Mouse (Mus musculus) limb, embryonic 13.5 days (tissue): ENCODE measurements around the gene Sbf1. TPM values are rescaled to one million over a fixed set of nuclear protein-coding genes. Genes with fewer than 3 reads are reported as not detected.

Experiments used
- ATAC-seq: fragments of 200-750 bp; cut with Nextera tagmentation; 2 replicates; pipeline ENCODE4 v1.8.0; 2017; ENCODE audit warnings: low read depth, moderate number of reproducible peaks, moderate TSS enrichment; ENCODE audit not compliant: low FRiP score
- H3K27ac ChIP-seq: fragments of 300-500 bp; sonication (generic); 2 replicates; pipeline ENCODE4 v1.5.1; 2015; ENCODE audit warnings: inconsistent platforms, mild to moderate bottlenecking, moderate library complexity
- H3K27me3 ChIP-seq: fragments of 300-500 bp; sonication (generic); 2 replicates; pipeline ENCODE4 v1.6.1; 2015; ENCODE audit warnings: mild to moderate bottlenecking, inconsistent platforms
- H3K36me3 ChIP-seq: fragments of 300-500 bp; sonication (generic); 2 replicates; pipeline ENCODE4 v1.6.1; 2015; ENCODE audit warnings: inconsistent platforms, mild to moderate bottlenecking, moderate library complexity
- H3K4me1 ChIP-seq: fragments of 300-500 bp; sonication (generic); 2 replicates; pipeline ENCODE4 v1.6.1; 2015; ENCODE audit warnings: inconsistent platforms
- H3K4me2 ChIP-seq: fragments of 300-500 bp; sonication (generic); replicated peaks from 2 replicates; pipeline ENCODE4 v1.6.1; 2015; ENCODE audit warnings: inconsistent platforms, mild to moderate bottlenecking, moderate library complexity
- H3K4me3 ChIP-seq: fragments of 300-500 bp; sonication (generic); 2 replicates; pipeline ENCODE4 v1.5.1; 2015; ENCODE audit warnings: moderate library complexity, mild to moderate bottlenecking, inconsistent platforms
- H3K9ac ChIP-seq: fragments of 300-500 bp; sonication (generic); 2 replicates; pipeline ENCODE4 v1.6.1; 2015; ENCODE audit warnings: mild to moderate bottlenecking, inconsistent platforms
- H3K9me3 ChIP-seq: fragments of 300-500 bp; sonication (generic); 2 replicates; pipeline ENCODE4 v1.6.1; 2016; ENCODE audit warnings: inconsistent platforms
- WGBS: fragments of 180-500 bp; shearing (Covaris S2); methylation state at CpG from one replicate; pipeline ENCODE4 v1.1.7; 2015; 5-methylcytosine and 5-hydroxymethylcytosine counted together
- polyA plus RNA-seq: library from polyadenylated mRNA; unstranded; fragments of >200 nt; fragmentation: Nextera tagmentation; extraction: Ambion mirVana; gene quantifications from 2 replicates; pipeline ENCODE4 v1.2.1, GENCODE M21; 2015

Gene Sbf1
- polyA plus RNA-seq, 1 experiment from 2014 or later = 62.8 TPM

DNA sequence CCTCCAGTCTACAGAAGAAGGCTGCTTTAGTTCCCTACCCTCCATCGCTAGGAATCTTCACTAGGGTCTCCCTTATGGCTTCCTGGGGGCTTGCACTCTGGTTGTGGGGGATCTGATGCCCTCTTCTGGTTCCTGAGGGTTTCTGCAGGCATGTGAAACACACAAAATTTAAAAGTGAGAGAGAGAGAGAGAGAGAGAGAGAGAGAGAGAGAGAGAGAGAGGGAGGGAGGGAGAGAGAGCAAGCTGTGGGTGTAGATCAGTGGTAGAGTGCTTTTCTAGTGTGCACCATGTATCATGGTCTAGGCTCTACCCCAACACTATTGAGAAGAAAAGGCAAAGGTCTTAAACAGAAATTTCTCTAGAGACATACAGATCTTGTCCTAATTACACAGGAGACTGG, 26.6 kb upstream of the Sbf1 start:
- 41% methylated on average over 1 of the region's 1 CpGs for WGBS

DNA sequence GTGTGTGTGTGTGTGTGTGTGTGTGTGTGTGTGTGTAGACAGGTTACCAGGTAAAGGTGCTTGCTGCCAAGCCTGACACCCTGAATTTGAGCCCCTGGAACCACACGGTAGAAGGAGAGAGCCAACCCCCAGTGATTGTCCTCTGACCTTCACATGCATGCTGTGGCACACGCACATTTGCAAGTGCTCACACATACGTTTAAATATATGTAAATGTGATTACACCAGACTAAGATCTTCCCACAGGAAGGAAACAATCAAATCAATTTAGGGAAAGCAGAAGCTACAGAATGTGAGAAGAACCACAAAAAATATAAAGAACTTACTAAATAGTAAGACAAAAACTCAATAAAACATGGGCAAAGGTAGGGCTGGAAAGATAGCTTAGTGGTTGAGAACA, 25.0 kb upstream of the Sbf1 start:
- 84% methylated on average over 3 of the region's 3 CpGs for WGBS
- Histone ChIP-seq H3K4me2 (no peak overlapping the region), H3K27ac (no peak overlapping the region), H3K9ac (no peak overlapping the region), H3K36me3 (no peaks in the 10 kb centered on the region), H3K4me3 (no peak overlapping the region), H3K27me3 (no peaks in the 10 kb centered on the region), H3K9me3 (no peaks in the 10 kb centered on the region), H3K4me1 (no peaks in the 10 kb centered on the region)
- ATAC-seq = no peak

More for the DNA sequence above, 26.6 kb upstream of the Sbf1 start:
- Histone ChIP-seq H3K9me3 (no peaks in the 10 kb centered on the region), H3K9ac (no peak overlapping the region), H3K4me3 (no peak overlapping the region), H3K36me3 (no peaks in the 10 kb centered on the region), H3K27ac (no peak overlapping the region), H3K27me3 (no peaks in the 10 kb centered on the region), H3K4me2 (no peak overlapping the region), H3K4me1 (no peaks in the 10 kb centered on the region)
- ATAC-seq = no peak

DNA sequence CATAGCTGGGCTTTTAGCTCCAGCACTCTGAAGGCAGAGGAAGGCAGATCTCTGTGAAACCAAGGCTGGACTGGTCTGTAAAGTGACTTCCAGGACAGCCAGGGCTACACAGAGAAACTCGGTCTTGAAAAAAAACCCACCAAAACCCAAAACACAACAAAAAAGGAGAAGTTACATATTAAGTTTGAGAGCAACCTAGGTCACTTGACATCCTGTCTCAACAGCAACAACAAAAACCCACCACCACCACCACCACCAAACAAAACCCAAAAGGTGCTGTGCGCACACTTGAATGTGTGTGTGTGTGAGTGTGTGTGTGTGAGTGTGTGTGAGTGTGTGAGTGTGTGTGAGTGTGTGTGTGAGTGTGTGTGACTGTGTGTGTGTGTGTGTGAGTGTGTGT, 24.6 kb upstream of the Sbf1 start:
- no peaks in the 10 kb centered on the region for H3K9me3 ChIP-seq
- WGBS = 86% methylated on average over 2 of the region's 2 CpGs
- ATAC-seq = no peak
- no peak overlapping the region for H3K9ac ChIP-seq
- no peak overlapping the region for H3K4me2 ChIP-seq
- H3K36me3 ChIP-seq = no peaks in the 10 kb centered on the region
- H3K27me3 ChIP-seq = no peaks in the 10 kb centered on the region
- H3K27ac ChIP-seq = no peak overlapping the region
- H3K4me1 ChIP-seq = no peaks in the 10 kb centered on the region
- H3K4me3 ChIP-seq = no peak overlapping the region

DNA sequence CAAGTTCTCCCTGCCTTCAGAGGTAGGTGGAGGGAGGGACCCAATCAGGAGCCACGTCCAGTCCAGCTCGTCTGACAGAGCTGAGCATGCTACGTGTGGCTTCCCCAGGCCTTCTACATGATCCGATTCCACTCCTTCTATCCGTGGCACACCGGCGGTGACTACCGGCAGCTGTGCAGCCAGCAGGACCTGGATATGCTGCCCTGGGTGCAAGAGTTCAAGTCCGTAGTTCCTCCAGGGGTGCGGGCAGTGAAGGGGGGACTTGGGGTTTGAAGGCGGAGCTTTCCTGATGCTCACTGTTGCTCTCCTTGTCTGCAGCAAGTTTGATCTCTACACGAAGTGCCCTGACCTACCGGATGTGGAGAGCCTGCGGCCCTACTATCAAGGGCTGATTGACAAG, 21.3 kb upstream of the Sbf1 start:
- Histone ChIP-seq H3K4me1 (no peaks in the 10 kb centered on the region), H3K4me3 (no peak overlapping the region), H3K36me3 (no peaks in the 10 kb centered on the region), H3K4me2 (no peak overlapping the region), H3K9ac (no peak overlapping the region), H3K9me3 (no peaks in the 10 kb centered on the region), H3K27ac (no peak overlapping the region), H3K27me3 (no peaks in the 10 kb centered on the region)
- no peak for ATAC-seq
- 87% methylated on average over 14 of the region's 14 CpGs for WGBS

DNA sequence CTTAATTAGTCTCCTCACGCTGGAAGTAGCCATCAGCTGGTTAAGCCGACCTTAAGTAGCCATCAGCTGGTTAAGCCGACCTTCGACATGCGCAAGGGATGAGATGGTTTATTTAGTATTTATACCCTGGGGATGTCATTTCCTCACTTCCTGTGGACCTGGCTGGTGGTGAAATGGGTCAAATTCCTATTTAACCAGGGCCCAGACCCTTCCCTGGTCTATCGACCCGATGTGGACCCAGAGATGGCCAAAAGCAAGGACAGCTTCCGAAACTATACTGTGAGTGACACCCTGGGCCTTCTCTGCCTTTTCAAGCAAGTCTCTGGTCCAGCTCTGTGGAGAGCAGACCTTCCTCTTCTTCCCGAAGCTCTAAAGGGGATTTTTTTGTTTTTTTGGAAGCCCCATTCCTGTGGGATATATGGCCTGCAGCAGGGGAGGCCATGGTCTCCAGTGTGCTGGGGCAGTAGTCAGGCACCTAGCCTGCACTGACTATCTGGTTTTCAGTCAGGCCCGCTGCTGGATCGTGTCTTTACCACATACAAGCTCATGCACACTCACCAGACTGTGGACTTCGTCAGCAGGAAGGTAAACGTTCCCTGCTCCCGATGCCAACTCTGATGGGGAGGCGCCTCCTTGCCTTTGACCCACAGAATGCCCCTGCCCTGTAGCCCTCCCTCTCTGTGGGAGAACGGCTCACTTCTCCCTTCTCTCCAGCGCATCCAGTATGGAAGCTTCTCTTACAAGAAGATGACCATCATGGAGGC, 19.8 kb upstream of the Sbf1 start:
- H3K4me2 ChIP-seq = no peak overlapping the region
- no peak overlapping the region for H3K4me3 ChIP-seq
- H3K36me3 ChIP-seq = no peaks in the 10 kb centered on the region
- H3K27ac ChIP-seq = no peak overlapping the region
- no peak for ATAC-seq
- H3K9me3 ChIP-seq = no peaks in the 10 kb centered on the region
- no peaks in the 10 kb centered on the region for H3K27me3 ChIP-seq
- 84% methylated on average over 17 of the region's 17 CpGs for WGBS
- no peak overlapping the region for H3K9ac ChIP-seq
- H3K4me1 ChIP-seq = no peaks in the 10 kb centered on the region

DNA sequence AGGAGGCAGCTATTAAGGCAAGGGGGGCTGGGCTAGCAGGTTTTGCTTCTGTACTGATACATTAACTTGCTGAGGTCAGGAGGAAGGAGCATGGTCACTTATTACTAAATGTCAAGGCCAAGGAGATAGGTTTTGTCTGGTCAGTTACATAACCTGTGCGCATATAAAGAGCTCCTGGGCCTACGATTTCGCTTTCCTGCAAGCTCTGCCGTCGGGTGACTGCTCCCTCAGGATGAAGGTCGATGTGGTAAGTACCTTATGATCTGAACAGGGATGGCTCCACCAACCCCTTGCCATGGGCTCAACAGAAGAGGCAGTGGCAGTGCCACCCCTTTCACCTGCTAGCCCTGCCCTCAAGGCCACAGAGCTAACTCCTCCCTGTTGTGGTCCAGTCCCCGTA, 19.2 kb upstream of the Sbf1 start, which contains the start of gene Miox:
Gene Miox, plus strand, starts transcription at position 128 of the 400 bp plus-strand sequence.
- Histone ChIP-seq H3K27me3 (no peaks in the 10 kb centered on the region), H3K4me1 (no peaks in the 10 kb centered on the region), H3K9me3 (no peaks in the 10 kb centered on the region), H3K36me3 (no peaks in the 10 kb centered on the region), H3K27ac (no peak within 1 kb of the TSS), H3K4me3 (no peak within 1 kb of the TSS), H3K4me2 (no peak within 1 kb of the TSS), H3K9ac (0 out of 2 replicates have a peak within 1 kb of the TSS, but pooled peaks have one; percentile 1)
- no peak for ATAC-seq
- 87% methylated on average over 7 of the region's 7 CpGs for WGBS

DNA sequence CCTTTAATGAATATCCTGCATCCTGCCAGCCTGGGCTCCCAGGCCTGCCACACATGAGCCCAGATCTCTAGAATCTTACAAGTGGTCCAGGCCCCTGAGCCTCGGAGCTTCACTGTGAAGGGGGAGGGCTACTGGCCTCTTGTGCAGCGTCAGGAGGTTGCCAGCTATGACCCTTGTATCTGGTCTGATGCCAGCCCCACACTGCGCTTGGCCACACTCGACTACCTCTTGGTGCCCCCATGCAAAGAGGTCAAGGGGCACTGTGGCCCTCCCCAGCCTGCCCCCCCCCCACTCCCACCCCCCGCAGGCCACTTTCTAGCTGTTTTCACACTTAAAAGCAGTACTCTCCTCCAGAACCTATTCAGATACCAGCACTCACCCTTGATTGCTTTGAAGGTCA, 11.3 kb upstream of the Sbf1 start:
- Histone ChIP-seq H3K4me1 (peaks cover 7% of the 10 kb centered on the region), H3K27ac (no peak overlapping the region), H3K9ac (no peak overlapping the region), H3K4me2 (no peak overlapping the region), H3K27me3 (peaks cover 22% of the 10 kb centered on the region), H3K36me3 (no peaks in the 10 kb centered on the region), H3K9me3 (no peaks in the 10 kb centered on the region), H3K4me3 (no peak overlapping the region)
- ATAC-seq = no peak
- WGBS = 68% methylated on average over 5 of the region's 5 CpGs

DNA sequence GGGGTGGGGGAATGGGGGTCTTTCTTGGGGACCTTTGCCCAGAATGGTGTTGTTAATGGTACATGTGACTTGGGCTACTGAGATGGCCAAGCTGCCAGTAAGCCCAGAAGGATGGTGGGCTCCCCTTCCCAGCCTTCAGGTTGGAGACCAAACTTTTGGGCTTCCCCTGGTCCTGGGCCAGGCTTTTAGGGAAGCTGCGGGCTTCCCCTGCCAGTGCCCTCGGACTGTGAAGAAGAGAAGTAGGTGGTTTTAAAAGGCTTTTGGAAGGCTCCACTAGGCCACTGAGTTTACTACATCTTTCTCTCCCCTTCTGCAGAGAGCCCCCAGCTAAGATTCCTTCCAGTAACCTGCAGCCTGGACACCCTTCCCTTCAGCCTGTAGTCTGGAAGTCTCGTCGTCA, 8.5 kb upstream of the Sbf1 start:
- no peak overlapping the region for H3K4me2 ChIP-seq
- no peak for ATAC-seq
- no peak overlapping the region; the same call in 1 of the 2 replicates for H3K4me3 ChIP-seq
- no peaks in the 10 kb centered on the region for H3K9me3 ChIP-seq
- H3K27me3 ChIP-seq = peaks cover 25% of the 10 kb centered on the region
- H3K27ac ChIP-seq = no peak overlapping the region
- H3K36me3 ChIP-seq = no peaks in the 10 kb centered on the region
- no peak overlapping the region for H3K9ac ChIP-seq
- peaks cover 7% of the 10 kb centered on the region for H3K4me1 ChIP-seq
- 80% methylated on average over 4 of the region's 4 CpGs for WGBS

DNA sequence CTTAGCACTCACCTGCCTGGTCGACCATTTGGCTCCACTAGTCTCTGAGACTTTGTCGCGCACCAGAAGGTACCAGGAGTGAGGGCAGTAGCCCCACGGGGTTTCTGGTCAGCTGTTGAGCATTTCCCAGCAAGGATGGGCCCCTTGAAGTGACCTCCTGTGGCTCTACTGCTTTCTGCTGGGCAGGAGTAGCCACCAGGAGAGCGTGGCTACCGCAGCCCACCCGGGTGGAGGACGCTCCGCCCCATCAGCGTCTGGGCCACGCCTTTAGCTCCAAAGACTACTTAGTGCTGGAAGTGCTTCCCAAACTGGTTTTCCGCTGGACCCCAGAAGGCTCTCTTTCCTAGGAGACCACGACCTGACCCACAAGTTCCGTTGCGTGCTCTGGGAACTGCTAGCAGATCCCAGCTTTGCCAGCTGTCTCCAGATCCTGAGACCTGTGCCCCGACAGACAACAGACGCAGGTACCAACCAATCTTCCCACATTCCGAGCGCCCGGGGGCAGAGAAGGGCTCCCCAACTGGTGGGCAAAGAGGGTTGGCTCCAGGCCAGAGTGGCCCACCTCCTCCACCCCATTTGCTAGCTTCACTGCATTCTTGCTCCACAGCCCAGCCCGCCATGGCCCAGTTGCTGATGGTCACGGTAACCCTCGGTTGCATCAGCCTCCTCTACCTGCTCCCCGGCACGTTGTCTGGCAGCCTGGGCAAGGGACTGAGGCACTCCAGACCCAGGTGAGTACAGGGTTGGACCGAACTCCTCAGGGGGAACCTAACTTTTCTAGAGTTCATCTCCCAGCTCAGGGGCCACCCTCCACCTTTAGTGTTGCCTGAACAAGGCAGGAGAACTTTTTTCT, 7.8 kb upstream of the Sbf1 start, which contains the start of gene Adm2:
Gene Adm2, plus strand, starts transcription at position 51 of the 853 bp plus-strand sequence.
- H3K9ac ChIP-seq = peak within 1 kb of the TSS; percentile 19; the same call in 1 of the 2 replicates
- 5% methylated on average over 26 of the region's 26 CpGs for WGBS

DNA sequence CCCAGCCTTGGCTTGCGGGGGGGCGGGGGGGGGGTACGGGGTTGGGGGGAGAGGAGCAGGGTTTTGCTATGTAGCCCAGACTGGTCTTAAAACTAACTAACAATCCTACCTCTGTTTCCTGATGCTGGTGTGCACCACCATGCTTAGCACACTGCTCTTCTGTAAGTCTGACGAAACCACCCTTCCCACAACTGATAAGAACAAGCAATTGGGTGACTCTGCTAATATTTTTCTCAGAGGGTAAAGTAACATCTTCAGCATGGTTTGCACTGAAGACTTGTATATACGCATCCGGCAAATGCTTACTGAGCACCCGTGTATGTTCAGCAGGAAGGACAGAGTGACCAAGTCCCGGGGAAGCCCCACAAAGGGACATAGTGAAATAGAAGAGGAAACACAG, 6.2 kb upstream of the Sbf1 start:
- no peak for ATAC-seq
- Histone ChIP-seq H3K4me2 (no peak overlapping the region), H3K4me1 (peaks cover 7% of the 10 kb centered on the region), H3K36me3 (no peaks in the 10 kb centered on the region), H3K9me3 (no peaks in the 10 kb centered on the region), H3K27ac (no peak overlapping the region), H3K27me3 (peaks cover 25% of the 10 kb centered on the region), H3K9ac (no peak overlapping the region), H3K4me3 (no peak overlapping the region)
- WGBS = 76% methylated on average over 8 of the region's 8 CpGs

More for the DNA sequence above, 7.8 kb upstream of the Sbf1 start, which contains the start of gene Adm2:
- Histone ChIP-seq H3K4me3 (peak within 1 kb of the TSS; percentile 27), H3K36me3 (no peaks in the 10 kb centered on the region), H3K4me1 (peaks cover 7% of the 10 kb centered on the region), H3K27ac (no peak within 1 kb of the TSS), H3K9me3 (no peaks in the 10 kb centered on the region), H3K4me2 (peak within 1 kb of the TSS; percentile 58), H3K27me3 (peaks cover 25% of the 10 kb centered on the region)
- no peak for ATAC-seq

DNA sequence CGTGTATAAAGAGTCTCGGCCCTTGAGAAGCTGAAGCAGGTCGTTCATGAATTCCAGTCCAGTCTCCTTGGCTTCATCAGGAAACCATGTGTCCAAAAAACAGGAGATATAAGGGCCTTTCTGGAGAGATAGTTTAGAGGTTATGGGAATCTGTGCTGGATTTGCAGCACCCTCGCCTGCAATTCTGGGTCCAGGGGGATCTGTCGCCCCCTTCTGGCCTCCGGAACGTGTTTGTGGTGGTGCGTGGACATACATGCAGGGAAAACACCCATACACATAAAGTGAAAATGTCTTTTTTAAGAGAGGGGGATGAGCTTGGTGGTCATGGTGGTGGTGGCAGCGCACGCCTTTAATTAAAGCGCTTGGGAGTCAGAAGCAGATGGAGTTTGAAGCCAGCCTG, 1.0 kb upstream of the Sbf1 start:
- Histone ChIP-seq H3K36me3 (no peaks in the 10 kb centered on the region), H3K4me3 (no peak overlapping the region), H3K9me3 (no peaks in the 10 kb centered on the region), H3K27me3 (0 out of 2 replicates have a peak, but pooled peaks cover 4% of the 10 kb centered on the region), H3K27ac (no peak overlapping the region), H3K4me2 (peak overlapping the region; percentile 91; the same call in 1 of the 2 replicates), H3K4me1 (peaks cover 21% of the 10 kb centered on the region), H3K9ac (no peak overlapping the region)
- 71% methylated on average over 11 of the region's 11 CpGs for WGBS
- no peak for ATAC-seq

DNA sequence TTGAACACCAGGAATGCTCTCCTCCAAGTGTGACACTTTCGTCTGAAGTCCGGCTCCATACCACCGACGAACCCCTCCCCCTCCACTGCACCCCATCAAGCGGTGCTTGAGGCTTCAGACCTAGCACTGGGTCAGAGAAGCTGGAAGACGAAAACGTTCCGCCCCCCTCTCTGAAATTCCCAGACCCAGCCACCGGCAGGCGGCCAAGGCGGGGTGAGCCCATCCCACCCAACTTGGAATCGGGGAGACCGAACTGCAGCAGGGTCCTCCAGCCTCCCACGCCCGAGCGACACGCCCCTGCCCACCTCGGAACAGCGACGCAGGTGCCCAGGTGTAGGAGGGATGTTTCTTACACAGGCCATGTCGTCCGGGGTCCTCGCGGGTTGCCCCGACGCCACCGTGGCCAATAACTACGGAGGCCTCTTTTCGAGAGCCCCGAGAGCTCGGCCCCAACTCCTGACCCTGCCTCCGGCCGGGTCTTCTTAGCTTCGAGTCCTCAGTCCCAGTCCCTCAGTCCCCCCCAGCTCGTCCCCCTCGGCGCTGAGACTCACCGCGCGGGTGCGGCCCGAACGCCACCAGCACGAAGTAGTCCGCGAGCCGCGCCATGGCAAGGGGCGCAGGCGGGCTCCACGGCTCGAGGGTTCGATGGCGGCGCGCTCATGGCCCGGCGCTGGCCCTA, 461 bp downstream of the Sbf1 start:
- no peaks in the 10 kb centered on the region for H3K27me3 ChIP-seq
- peak; percentile 49 for ATAC-seq
- H3K4me1 ChIP-seq = peaks cover 28% of the 10 kb centered on the region
- no peak overlapping the region; the same call in 1 of the 2 replicates for H3K27ac ChIP-seq
- peak overlapping the region; percentile 94 for H3K4me3 ChIP-seq
- H3K9me3 ChIP-seq = no peaks in the 10 kb centered on the region
- H3K4me2 ChIP-seq = peak overlapping the region; percentile 91
- H3K36me3 ChIP-seq = no peaks in the 10 kb centered on the region
- WGBS = under 1% methylated on average over 53 of the region's 58 CpGs
- peak overlapping the region; percentile 92 for H3K9ac ChIP-seq
